Comparison of ENCODE assay signal across 26 mouse cellular contexts in genomic region chr4:82807811-82808210, GRCm38 (mm10). TPM values are rescaled to one million over a fixed set of nuclear protein-coding genes. Genes with fewer than 3 reads are reported as not detected.
DNase-seq lines count a peak whose midpoint lies in the region; ATAC-seq and TF ChIP-seq lines count a peak whose summit lies in the region.
"Had no signal": no experiment of that assay in that cellular context is flagged by ENCODE, and none has a peak within 500 bp of the region (broad histone marks: within the 10 kb centered on the region; RNA-seq: fewer than 3 reads in every experiment).

No protein-coding gene starts in this region.

- no peak for ATAC-seq in forebrain, embryonic 14.5 days
- ATAC-seq in forebrain, postnatal 0 days: no peak
- ATAC-seq: forebrain, embryonic 13.5 days; hindbrain, embryonic 16.5 days; inflammation-experienced regulatory T-cells, adult 6 months; intestine, embryonic 16.5 days; Patski had no signal

- no peak overlapping the region for H3K9ac ChIP-seq in forebrain, embryonic 14.5 days (ENCODE audit: low read length)
- H3K9ac ChIP-seq in forebrain, postnatal 0 days: no peak overlapping the region
- H3K9ac ChIP-seq: forebrain, embryonic 13.5 days; heart, embryonic 12.5 days; heart, embryonic 15.5 days; hindbrain, embryonic 12.5 days had no signal

- no peak overlapping the region for H3K4me3 ChIP-seq in forebrain, embryonic 14.5 days (ENCODE audit: low read depth, low read length)
- H3K4me3 ChIP-seq in forebrain, postnatal 0 days (ENCODE audit: low read depth, low read length): no peak overlapping the region
- H3K4me3 ChIP-seq: forebrain, embryonic 10.5 days; forebrain, embryonic 13.5 days; heart, embryonic 12.5 days; heart, embryonic 15.5 days; hindbrain, embryonic 12.5 days had no signal

- intact Hi-C loops in left cerebral cortex, postnatal 4 days (cut with DNase I): no loop called here

- no peak for TF ChIP-seq CTCF in forebrain, postnatal 0 days (IDR thresholded peaks at IDR 0.05; ENCODE audit: low read depth)

- peaks cover 6% of the 10 kb centered on the region; the same call in 1 of the 2 replicates for H3K4me1 ChIP-seq in forebrain, embryonic 14.5 days (ENCODE audit: control insufficient read depth, insufficient read depth, low read length)
- H3K4me1 ChIP-seq in forebrain, postnatal 0 days (ENCODE audit: insufficient read depth): no peaks in the 10 kb centered on the region
- H3K4me1 ChIP-seq: forebrain, embryonic 10.5 days; heart, embryonic 12.5 days; heart, embryonic 15.5 days had no signal

- H3K4me2 ChIP-seq in forebrain, embryonic 14.5 days (ENCODE audit: low read length): no peak overlapping the region
- no peak overlapping the region for H3K4me2 ChIP-seq in forebrain, postnatal 0 days (ENCODE audit: low read depth)
- H3K4me2 ChIP-seq: forebrain, embryonic 13.5 days; heart, embryonic 12.5 days; heart, embryonic 15.5 days; hindbrain, embryonic 12.5 days had no signal

- WGBS in forebrain, embryonic 14.5 days: 78% methylated on average over 10 of the region's 10 CpGs
- WGBS in forebrain, postnatal 0 days: 65% methylated on average over 10 of the region's 10 CpGs

- peak; percentile 42 for DNase-seq in forebrain, embryonic 14.5 days (ENCODE audit: low spot score)
- DNase-seq in forebrain, postnatal 0 days: no peak
- DNase-seq in left cerebral cortex, postnatal 4 days: peak; percentile 12
- no peak for DNase-seq in left cerebral cortex, adult 9 months (ENCODE audit: low spot score in 2 of 2)
- DNase-seq in brain, adult 2 months (ENCODE audit: low read depth, low spot score): peak; percentile 28
- no peak for DNase-seq in T-cell, adult 2 months (ENCODE audit: low spot score)
- DNase-seq: adrenal gland, adult 2 months; adrenal gland, postnatal 14 days; B cell, adult 2 months; cerebellum, adult 2 months; gastrocnemius, postnatal 25 days; heart, adult 18-20 months; heart, postnatal 10 days; heart, postnatal 36 days; kidney, adult 18-20 months had no signal

- H3K9me3 ChIP-seq in forebrain, embryonic 14.5 days (replicated peaks; ENCODE audit: control insufficient read depth, low read length): no peaks in the 10 kb centered on the region
- no peaks in the 10 kb centered on the region for H3K9me3 ChIP-seq in forebrain, postnatal 0 days (ENCODE audit: low read length)
- H3K9me3 ChIP-seq: forebrain, embryonic 10.5 days; forebrain, embryonic 13.5 days; G1E; heart, embryonic 12.5 days; heart, embryonic 15.5 days; hindbrain, embryonic 12.5 days had no signal

- no peaks in the 10 kb centered on the region for H3K27me3 ChIP-seq in forebrain, embryonic 14.5 days (replicated peaks; ENCODE audit: control insufficient read depth, insufficient read depth, low read length)
- H3K27me3 ChIP-seq in forebrain, postnatal 0 days (ENCODE audit: insufficient read depth, low read length): no peaks in the 10 kb centered on the region
- H3K27me3 ChIP-seq: CH12.LX; forebrain, embryonic 13.5 days; heart, embryonic 12.5 days; heart, embryonic 15.5 days; hindbrain, embryonic 12.5 days; Patski had no signal

- H3K36me3 ChIP-seq in forebrain, embryonic 14.5 days (ENCODE audit: control insufficient read depth, insufficient read depth, low read length): no peaks in the 10 kb centered on the region
- no peaks in the 10 kb centered on the region for H3K36me3 ChIP-seq in forebrain, postnatal 0 days (ENCODE audit: insufficient read depth)
- H3K36me3 ChIP-seq: hindbrain, embryonic 12.5 days had no signal

- 0 out of 2 replicates have a peak overlapping the region, but pooled peaks have one; percentile 14 for H3K27ac ChIP-seq in forebrain, embryonic 14.5 days (ENCODE audit: low read depth, low read length)
- H3K27ac ChIP-seq in forebrain, postnatal 0 days (ENCODE audit: low read depth, low read length): no peak overlapping the region
- H3K27ac ChIP-seq: forebrain, embryonic 10.5 days; forebrain, embryonic 13.5 days; heart, embryonic 15.5 days; hindbrain, embryonic 12.5 days had no signal

RNA-seq across cellular contexts. Expression of gene Zdhhc21, which starts 51.9 kb away (rescaled TPM):
- polyA plus RNA-seq in forebrain, embryonic 14.5 days (2014; fragmentation: Nextera tagmentation; extraction: Ambion mirVana): 13.1 and 15.7 TPM in 2 replicates
- total RNA-seq in forebrain, postnatal 0 days (2014; rRNA removed): 31.6 and 39.6 TPM in 2 replicates
- polyA plus RNA-seq in forebrain, postnatal 0 days (2015; fragmentation: Nextera tagmentation; extraction: Ambion mirVana): 6.2 and 11.9 TPM in 2 replicates
- total RNA-seq in left cerebral cortex, postnatal 4 days (2021): 10 to 100 TPM; 42.6 to 47.0 TPM

Comparison
In these comparisons a context has a peak if more than half of its experiments do, and no peak if none do; other contexts are left out.
1. DNase-seq: peak in forebrain, embryonic 14.5 days (single experiment), left cerebral cortex, postnatal 4 days (single experiment) and brain, adult 2 months (single experiment); none in forebrain, postnatal 0 days (single experiment), left cerebral cortex, adult 9 months (0 of 2) and T-cell, adult 2 months (single experiment).